16 mouse cellular contexts compared by ENCODE assay signal in the genomic region with DNA sequence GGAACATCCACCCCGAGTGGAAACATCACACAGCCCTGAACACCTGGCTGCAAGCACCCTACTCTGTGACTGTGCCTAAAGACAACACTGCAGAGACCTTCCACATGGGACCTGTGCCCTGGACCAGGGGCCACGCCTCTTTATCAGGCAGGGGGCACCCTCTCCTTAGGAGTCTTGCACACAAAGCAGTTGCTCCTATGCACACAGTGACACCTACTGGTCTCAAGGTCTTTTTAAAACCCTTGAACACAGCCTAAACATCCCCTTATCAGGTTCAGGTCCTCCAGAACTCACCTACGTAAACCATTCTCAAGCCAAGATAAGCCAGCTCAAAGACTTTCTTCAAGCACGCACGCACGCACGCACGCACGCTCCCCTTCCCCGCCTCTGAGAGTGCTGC. TPM values are rescaled to one million over a fixed set of nuclear protein-coding genes. Genes with fewer than 3 reads are reported as not detected.
A peak's percentile ranks its signal among the peaks of the same experiment; 100 is the strongest.
DNase-seq lines count a peak whose midpoint lies in the region; ATAC-seq and TF ChIP-seq lines count a peak whose summit lies in the region.
"Had no signal": no experiment of that assay in that cellular context is flagged by ENCODE, and none has a peak within 500 bp of the region (broad histone marks: within the 10 kb centered on the region; RNA-seq: fewer than 3 reads in every experiment).

No protein-coding gene starts in this region.

- H3K27me3 ChIP-seq in heart, postnatal 0 days (ENCODE audit: control insufficient read depth, insufficient read depth, low read length), result no peaks in the 10 kb centered on the region
- H3K27me3 ChIP-seq in stomach, embryonic 16.5 days (ENCODE audit: control insufficient read depth, insufficient read depth, low read length), result no peaks in the 10 kb centered on the region
- H3K27me3 ChIP-seq in forebrain, embryonic 10.5 days (ENCODE audit: poor library complexity, severe bottlenecking), result no peaks in the 10 kb centered on the region
- H3K27me3 ChIP-seq: embryonic facial prominence, embryonic 13.5 days; limb, embryonic 15.5 days; midbrain, embryonic 15.5 days had no signal

- ATAC-seq in heart, postnatal 0 days (ENCODE audit: insufficient read depth, low read depth), result 0 out of 2 replicates have a peak, but pooled peaks have one; percentile 9
- peak; percentile 38; the same call in 1 of the 2 replicates for ATAC-seq in stomach, embryonic 16.5 days (ENCODE audit: insufficient read depth, low FRiP score)
- ATAC-seq: midbrain, embryonic 15.5 days had no signal

- H3K9ac ChIP-seq in heart, postnatal 0 days (replicated peaks; ENCODE audit: low read depth, low read length), result no peak overlapping the region
- no peak overlapping the region for H3K9ac ChIP-seq in stomach, embryonic 16.5 days (ENCODE audit: low read length)
- H3K9ac ChIP-seq: embryonic facial prominence, embryonic 13.5 days; limb, embryonic 15.5 days; midbrain, embryonic 15.5 days had no signal

- H3K27ac ChIP-seq in heart, postnatal 0 days (ENCODE audit: low read depth), result no peak overlapping the region
- no peak overlapping the region for H3K27ac ChIP-seq in cortical plate, adult 2 months (ENCODE audit: insufficient read depth, low read length)
- no peak overlapping the region for H3K27ac ChIP-seq in stomach, embryonic 16.5 days (ENCODE audit: low read length)
- H3K27ac ChIP-seq in forebrain, embryonic 10.5 days, result no peak overlapping the region
- H3K27ac ChIP-seq: embryonic facial prominence, embryonic 13.5 days; limb, embryonic 15.5 days; midbrain, embryonic 15.5 days had no signal

- no peak overlapping the region for H3K4me3 ChIP-seq in heart, postnatal 0 days (ENCODE audit: low read depth, low read length)
- no peak overlapping the region for H3K4me3 ChIP-seq in cortical plate, adult 2 months (ENCODE audit: insufficient read depth, low read length)
- no peak overlapping the region for H3K4me3 ChIP-seq in stomach, embryonic 16.5 days (replicated peaks; ENCODE audit: low read length)
- H3K4me3 ChIP-seq in forebrain, embryonic 10.5 days, result no peak overlapping the region
- H3K4me3 ChIP-seq: embryonic facial prominence, embryonic 13.5 days; limb, embryonic 15.5 days; midbrain, embryonic 15.5 days had no signal

- H3K4me2 ChIP-seq in heart, postnatal 0 days (ENCODE audit: low read depth, low read length), result no peak overlapping the region
- H3K4me2 ChIP-seq in stomach, embryonic 16.5 days (ENCODE audit: low read depth, low read length), result no peak overlapping the region
- H3K4me2 ChIP-seq: embryonic facial prominence, embryonic 13.5 days; limb, embryonic 15.5 days; midbrain, embryonic 15.5 days had no signal

- peak; percentile 26; the same call in 1 of the 2 replicates for TF ChIP-seq CTCF in heart, postnatal 0 days (IDR thresholded peaks at IDR 0.05; ENCODE audit: low read depth)
- 0 out of 2 replicates have a peak, but pooled peaks have one; percentile 22 for TF ChIP-seq CTCF in cortical plate, adult 2 months (IDR thresholded peaks at IDR 0.05; ENCODE audit: extremely low read depth, insufficient read depth, low read length)

- no peak for DNase-seq in heart, postnatal 0 days (ENCODE audit: low spot score)
- no peak for DNase-seq in heart, adult 11 months
- DNase-seq in lung, postnatal 4 days, result peak; percentile 21 to 25
- no peak for DNase-seq in lung, postnatal 14 days
- no peak for DNase-seq in forebrain, embryonic 10.5 days (ENCODE audit: extremely low spot score, low spot score)
- DNase-seq in retina, postnatal 1 day, result no peak
- DNase-seq: cerebellum, adult 9-10 months; heart, adult 18-20 months; heart, postnatal 36 days; kidney, adult 18-20 months; right cerebral cortex, adult 18-20 months had no signal

- H3K36me3 ChIP-seq in heart, postnatal 0 days (replicated peaks; ENCODE audit: control insufficient read depth, insufficient read depth, low read length), result peaks cover 59% of the 10 kb centered on the region
- H3K36me3 ChIP-seq in stomach, embryonic 16.5 days (ENCODE audit: control insufficient read depth, insufficient read depth, low read length), result peaks cover 29% of the 10 kb centered on the region
- H3K36me3 ChIP-seq in forebrain, embryonic 10.5 days (replicated peaks), result peaks cover 88% of the 10 kb centered on the region

- no peak for TF ChIP-seq POLR2A in cortical plate, adult 2 months (IDR thresholded peaks at IDR 0.05; ENCODE audit: extremely low read depth, insufficient read depth, low read length)

- H3K4me1 ChIP-seq in heart, postnatal 0 days (ENCODE audit: control insufficient read depth, insufficient read depth), result peaks cover 6% of the 10 kb centered on the region
- no peaks in the 10 kb centered on the region for H3K4me1 ChIP-seq in cortical plate, adult 2 months (ENCODE audit: control insufficient read depth, insufficient read depth, low read length)
- no peaks in the 10 kb centered on the region for H3K4me1 ChIP-seq in stomach, embryonic 16.5 days (ENCODE audit: control insufficient read depth, insufficient read depth, low read length)
- no peaks in the 10 kb centered on the region for H3K4me1 ChIP-seq in forebrain, embryonic 10.5 days
- H3K4me1 ChIP-seq: embryonic facial prominence, embryonic 13.5 days; midbrain, embryonic 15.5 days had no signal

- 81% methylated on average over 10 of the region's 10 CpGs for WGBS in heart, postnatal 0 days
- 65% methylated on average over 10 of the region's 10 CpGs for WGBS in stomach, embryonic 16.5 days
- 92% methylated on average over 10 of the region's 10 CpGs for WGBS in forebrain, embryonic 10.5 days

- no peak for TF ChIP-seq EP300 in heart, postnatal 0 days (IDR thresholded peaks at IDR 0.05; ENCODE audit: low read depth)

- peaks cover 3% of the 10 kb centered on the region; the same call in 1 of the 2 replicates for H3K9me3 ChIP-seq in heart, postnatal 0 days (replicated peaks; ENCODE audit: control insufficient read depth, low read length)
- no peaks in the 10 kb centered on the region for H3K9me3 ChIP-seq in stomach, embryonic 16.5 days (replicated peaks; ENCODE audit: control insufficient read depth, low read length)
- H3K9me3 ChIP-seq in forebrain, embryonic 10.5 days, result peaks cover 8% of the 10 kb centered on the region; the same call in 1 of the 2 replicates
- H3K9me3 ChIP-seq: limb, embryonic 15.5 days; midbrain, embryonic 15.5 days had no signal

RNA-seq across cellular contexts. Expression of gene Ube2v1, which starts 20.6 kb away (rescaled TPM):
- 74.5 and 94.6 TPM in 2 replicates for total RNA-seq in heart, postnatal 0 days (2014; rRNA removed; ENCODE audit: low replicate concordance)
- polyA plus RNA-seq in heart, postnatal 0 days (2015; fragmentation: Nextera tagmentation; extraction: Ambion mirVana), result 150 and 152 TPM in 2 replicates
- 251 and 267 TPM in 2 replicates for polyA plus RNA-seq in cortical plate, adult 2 months (2012; rRNA removed)
- polyA plus RNA-seq in stomach, embryonic 16.5 days (2015; fragmentation: Nextera tagmentation; extraction: Ambion mirVana), result 267 and 298 TPM in 2 replicates
- 414 and 416 TPM in 2 replicates for polyA plus RNA-seq in forebrain, embryonic 10.5 days (2016; fragmentation: Nextera tagmentation; extraction: Ambion mirVana)

RNA-seq across cellular contexts. Expression of gene Gm20431, which starts 50.0 kb away (rescaled TPM):
- 5.8 and 25.5 TPM in 2 replicates for total RNA-seq in heart, postnatal 0 days (2014; rRNA removed; ENCODE audit: low replicate concordance)
- polyA plus RNA-seq in heart, postnatal 0 days (2015; fragmentation: Nextera tagmentation; extraction: Ambion mirVana), result 2.7 and 5.1 TPM in 2 replicates
- polyA plus RNA-seq in cortical plate, adult 2 months (2012; rRNA removed), result 0.93 TPM in 1 of 2 replicates, not detected in the other
- 9.2 TPM in 1 of 2 replicates, not detected in the other for polyA plus RNA-seq in stomach, embryonic 16.5 days (2015; fragmentation: Nextera tagmentation; extraction: Ambion mirVana)
- 2.7 and 4.9 TPM in 2 replicates for polyA plus RNA-seq in forebrain, embryonic 10.5 days (2016; fragmentation: Nextera tagmentation; extraction: Ambion mirVana)

Comparison
In these comparisons a context has a peak if more than half of its experiments do, and no peak if none do; other contexts are left out.
1. DNase-seq: peak in lung, postnatal 4 days (2 of 2); none in heart, postnatal 0 days (single experiment), heart, adult 11 months (single experiment), lung, postnatal 14 days (single experiment), forebrain, embryonic 10.5 days (single experiment) and retina, postnatal 1 day (single experiment).